Mouse (Mus musculus) kidney, embryonic 16.5 days (tissue): ENCODE results near the gene 1110002E22Rik. TPM values are rescaled to one million over a fixed set of nuclear protein-coding genes. Genes with fewer than 3 reads are reported as not detected.

Experiments used
- ATAC-seq: fragments of 200-750 bp; cut with Nextera tagmentation; 2 replicates; pipeline ENCODE4 v1.8.0; 2017; ENCODE audit warnings: moderate TSS enrichment; ENCODE audit not compliant: low FRiP score, low TSS enrichment
- H3K27ac ChIP-seq: fragments of 300-500 bp; sonication (generic); 2 replicates; pipeline ENCODE4 v1.5.1; 2014; ENCODE audit warnings: low read length
- H3K27me3 ChIP-seq: fragments of 300-500 bp; sonication (generic); 2 replicates; pipeline ENCODE4 v1.6.1; 2014; ENCODE audit warnings: low read length, control low read depth, mixed read lengths; ENCODE audit not compliant: insufficient read depth
- H3K36me3 ChIP-seq: fragments of 300-500 bp; sonication (generic); 2 replicates; pipeline ENCODE4 v1.6.1; 2014; ENCODE audit warnings: low read length, control low read depth, mixed read lengths; ENCODE audit not compliant: insufficient read depth
- H3K4me1 ChIP-seq: fragments of 300-500 bp; sonication (generic); 2 replicates; pipeline ENCODE4 v1.6.1; 2014; ENCODE audit warnings: low read length, control low read depth, mixed read lengths; ENCODE audit not compliant: insufficient read depth
- H3K4me2 ChIP-seq: fragments of 300-500 bp; sonication (generic); replicated peaks from 2 replicates; pipeline ENCODE4 v1.6.1; 2014; ENCODE audit warnings: low read depth, low read length
- H3K4me3 ChIP-seq: fragments of 300-500 bp; sonication (generic); 2 replicates; pipeline ENCODE4 v1.5.1; 2014; ENCODE audit warnings: mild to moderate bottlenecking, low read length
- H3K9ac ChIP-seq: fragments of 300-500 bp; sonication (generic); replicated peaks from 2 replicates; pipeline ENCODE4 v1.6.1; 2014; ENCODE audit warnings: low read length
- H3K9me3 ChIP-seq: fragments of 300-500 bp; sonication (generic); 2 replicates; pipeline ENCODE4 v1.6.1; 2016; ENCODE audit warnings: low read length, control low read depth
- WGBS: fragments of 180-500 bp; shearing (Covaris S2); extraction: QIAGEN DNeasy Blood & Tissue Kit; methylation state at CpG from one replicate; pipeline ENCODE4 v1.1.7; 2014; 5-methylcytosine and 5-hydroxymethylcytosine counted together
- polyA plus RNA-seq: library from polyadenylated mRNA; unstranded; fragments of >200 nt; fragmentation: Nextera tagmentation; extraction: Ambion mirVana; gene quantifications from 2 replicates; pipeline ENCODE4 v1.2.1, GENCODE M21; 2015

1110002E22Rik gene
- 0.52 and 0.54 TPM in 2 replicates for polyA plus RNA-seq

- H3K9ac ChIP-seq, result peak within 1 kb of the TSS; percentile 7; the same call in 1 of the 2 replicates
- peak within 1 kb of the TSS; percentile 4; the same call in 1 of the 2 replicates for H3K4me3 ChIP-seq
- WGBS, result 73% methylated on average over 33 of the region's 33 CpGs
- H3K27me3 ChIP-seq, result no peaks in the 10 kb centered on the region
- H3K4me2 ChIP-seq, result peak within 1 kb of the TSS; percentile 47
- H3K27ac ChIP-seq, result peak within 1 kb of the TSS; percentile 63
- ATAC-seq, result peak; percentile 16; the same call in 1 of the 2 replicates
- no peaks in the 10 kb centered on the region for H3K36me3 ChIP-seq
- no peaks in the 10 kb centered on the region for H3K9me3 ChIP-seq
- H3K4me1 ChIP-seq, result peaks cover 35% of the 10 kb centered on the region
Observed at GRCm38 (mm10) chr3:138064732-138065645, at the start of gene 1110002E22Rik. Gene 1110002E22Rik, plus strand, starts transcription at chr3:138065052.

GRCm38 (mm10) chr3:138016810-138017209 lies 48.0 kb upstream of the 1110002E22Rik start:
- H3K36me3 ChIP-seq, result no peaks in the 10 kb centered on the region
- no peak overlapping the region for H3K9ac ChIP-seq
- no peaks in the 10 kb centered on the region for H3K27me3 ChIP-seq
- no peak for ATAC-seq
- no peak overlapping the region for H3K27ac ChIP-seq
- 64% methylated on average over 12 of the region's 12 CpGs for WGBS
- 0 out of 2 replicates have a peak, but pooled peaks cover 3% of the 10 kb centered on the region for H3K9me3 ChIP-seq
- no peak overlapping the region for H3K4me3 ChIP-seq
- H3K4me1 ChIP-seq, result no peaks in the 10 kb centered on the region
- H3K4me2 ChIP-seq, result no peak overlapping the region

- no peaks in the 10 kb centered on the region for H3K4me1 ChIP-seq
- 59% methylated on average over 4 of the region's 4 CpGs for WGBS
Observed at GRCm38 (mm10) chr3:138022003-138022402, 42.8 kb upstream of the 1110002E22Rik start.

GRCm38 (mm10) chr3:138022651-138023050 lies 42.2 kb upstream of the 1110002E22Rik start:
- 85% methylated on average over 4 of the region's 4 CpGs for whole genome bisulfite sequencing
- H3K9me3 ChIP-seq, result 0 out of 2 replicates have a peak, but pooled peaks cover 3% of the 10 kb centered on the region
- no peak overlapping the region for H3K4me3 ChIP-seq
- H3K27ac ChIP-seq, result no peak overlapping the region
- ATAC-seq, result no peak
- no peaks in the 10 kb centered on the region for H3K27me3 ChIP-seq
- H3K4me1 ChIP-seq, result no peaks in the 10 kb centered on the region
- H3K9ac ChIP-seq, result no peak overlapping the region
- no peaks in the 10 kb centered on the region for H3K36me3 ChIP-seq
- no peak overlapping the region for H3K4me2 ChIP-seq

More at GRCm38 (mm10) chr3:138022003-138022402, 42.8 kb upstream of the 1110002E22Rik start:
- Histone ChIP-seq H3K4me2 (no peak overlapping the region), H3K36me3 (no peaks in the 10 kb centered on the region), H3K9ac (no peak overlapping the region), H3K27me3 (no peaks in the 10 kb centered on the region), H3K9me3 (0 out of 2 replicates have a peak, but pooled peaks cover 3% of the 10 kb centered on the region), H3K27ac (no peak overlapping the region), H3K4me3 (no peak overlapping the region)
- ATAC-seq, result no peak

GRCm38 (mm10) chr3:138026286-138026685 lies 38.6 kb upstream of the 1110002E22Rik start:
- Histone ChIP-seq H3K4me1 (no peaks in the 10 kb centered on the region), H3K9ac (no peak overlapping the region), H3K36me3 (no peaks in the 10 kb centered on the region), H3K4me2 (no peak overlapping the region), H3K27ac (no peak overlapping the region), H3K27me3 (no peaks in the 10 kb centered on the region), H3K4me3 (no peak overlapping the region), H3K9me3 (no peaks in the 10 kb centered on the region)
- 0 out of 2 replicates have a peak, but pooled peaks have one; percentile 35 for ATAC-seq
- WGBS, result 57% methylated on average over 10 of the region's 10 CpGs

GRCm38 (mm10) chr3:138027575-138028362 lies 37.1 kb upstream of the 1110002E22Rik start:
- no peaks in the 10 kb centered on the region for H3K27me3 ChIP-seq
- no peak overlapping the region for H3K4me3 ChIP-seq
- no peaks in the 10 kb centered on the region for H3K4me1 ChIP-seq
- H3K4me2 ChIP-seq, result no peak overlapping the region
- no peaks in the 10 kb centered on the region for H3K9me3 ChIP-seq
- no peak overlapping the region for H3K27ac ChIP-seq
- H3K36me3 ChIP-seq, result no peaks in the 10 kb centered on the region
- H3K9ac ChIP-seq, result no peak overlapping the region
- 76% methylated on average over 5 of the region's 5 CpGs for WGBS
- ATAC-seq, result no peak

GRCm38 (mm10) chr3:138029351-138029750 lies 35.5 kb upstream of the 1110002E22Rik start:
- H3K36me3 ChIP-seq, result no peaks in the 10 kb centered on the region
- H3K9ac ChIP-seq, result no peak overlapping the region
- ATAC-seq, result no peak
- no peaks in the 10 kb centered on the region for H3K4me1 ChIP-seq
- no peak overlapping the region for H3K4me2 ChIP-seq
- no peak overlapping the region for H3K27ac ChIP-seq
- no peaks in the 10 kb centered on the region for H3K9me3 ChIP-seq
- no peaks in the 10 kb centered on the region for H3K27me3 ChIP-seq
- no peak overlapping the region for H3K4me3 ChIP-seq
- 81% methylated on average over 5 of the region's 5 CpGs for WGBS

- Histone ChIP-seq H3K9me3 (no peaks in the 10 kb centered on the region), H3K9ac (no peak overlapping the region), H3K4me2 (no peak overlapping the region), H3K27me3 (no peaks in the 10 kb centered on the region), H3K36me3 (no peaks in the 10 kb centered on the region), H3K4me3 (no peak overlapping the region), H3K27ac (no peak overlapping the region), H3K4me1 (no peaks in the 10 kb centered on the region)
- WGBS, result 69% methylated on average over 6 of the region's 6 CpGs
- no peak for ATAC-seq
Observed at GRCm38 (mm10) chr3:138030563-138030962, 34.3 kb upstream of the 1110002E22Rik start.

GRCm38 (mm10) chr3:138033986-138034385 lies 30.9 kb upstream of the 1110002E22Rik start:
- Histone ChIP-seq H3K36me3 (no peaks in the 10 kb centered on the region), H3K4me3 (no peak overlapping the region), H3K4me2 (no peak overlapping the region), H3K9me3 (no peaks in the 10 kb centered on the region), H3K4me1 (no peaks in the 10 kb centered on the region), H3K27ac (no peak overlapping the region), H3K9ac (no peak overlapping the region), H3K27me3 (no peaks in the 10 kb centered on the region)
- ATAC-seq, result no peak
- WGBS, result 77% methylated on average over 6 of the region's 6 CpGs
